Mouse (Mus musculus) brown adipose tissue, adult 24 weeks (tissue): ENCODE measurements around the gene F2. TPM values are rescaled to one million over a fixed set of nuclear protein-coding genes. Genes with fewer than 3 reads are reported as not detected.

Source experiments
- H3K27ac ChIP-seq: fragments of 200-500 bp; replicated peaks from 2 replicates; pipeline ENCODE4 v1.5.1; 2012; ENCODE audit warnings: low read depth, mild to moderate bottlenecking, low read length
- H3K4me1 ChIP-seq: fragments of 200-500 bp; 2 replicates; pipeline ENCODE4 v1.6.1; 2012; ENCODE audit warnings: low read length, mixed read lengths; ENCODE audit not compliant: control insufficient read depth, insufficient read depth, insufficient read length
- H3K4me3 ChIP-seq: fragments of 200-500 bp; 2 replicates; pipeline ENCODE4 v1.5.1; 2012; ENCODE audit warnings: low read depth, mild to moderate bottlenecking, low read length, moderate library complexity; ENCODE audit not compliant: insufficient read depth
- polyA plus RNA-seq: library from polyadenylated mRNA; stranded (reverse); fragments of >200 nt; gene quantifications from 2 replicates; pipeline ENCODE4 v1.2.4, GENCODE M21; 2012; ENCODE audit not compliant: missing spikeins, insufficient read depth, insufficient read length

F2 gene
- polyA plus RNA-seq, 1 experiment: not detected

- H3K4me1 ChIP-seq: peaks cover 2% of the 10 kb centered on the region; the same call in 1 of the 2 replicates
- H3K4me3 ChIP-seq: no peak overlapping the region
- H3K27ac ChIP-seq: no peak overlapping the region
Measured at GRCm38 (mm10) chr2:91655388-91655787, 19.2 kb upstream of the F2 start.

GRCm38 (mm10) chr2:91652863-91653262 lies 16.6 kb upstream of the F2 start:
- Histone ChIP-seq H3K4me1 (peaks cover 2% of the 10 kb centered on the region; the same call in 1 of the 2 replicates), H3K4me3 (no peak overlapping the region), H3K27ac (no peak overlapping the region)

DNA sequence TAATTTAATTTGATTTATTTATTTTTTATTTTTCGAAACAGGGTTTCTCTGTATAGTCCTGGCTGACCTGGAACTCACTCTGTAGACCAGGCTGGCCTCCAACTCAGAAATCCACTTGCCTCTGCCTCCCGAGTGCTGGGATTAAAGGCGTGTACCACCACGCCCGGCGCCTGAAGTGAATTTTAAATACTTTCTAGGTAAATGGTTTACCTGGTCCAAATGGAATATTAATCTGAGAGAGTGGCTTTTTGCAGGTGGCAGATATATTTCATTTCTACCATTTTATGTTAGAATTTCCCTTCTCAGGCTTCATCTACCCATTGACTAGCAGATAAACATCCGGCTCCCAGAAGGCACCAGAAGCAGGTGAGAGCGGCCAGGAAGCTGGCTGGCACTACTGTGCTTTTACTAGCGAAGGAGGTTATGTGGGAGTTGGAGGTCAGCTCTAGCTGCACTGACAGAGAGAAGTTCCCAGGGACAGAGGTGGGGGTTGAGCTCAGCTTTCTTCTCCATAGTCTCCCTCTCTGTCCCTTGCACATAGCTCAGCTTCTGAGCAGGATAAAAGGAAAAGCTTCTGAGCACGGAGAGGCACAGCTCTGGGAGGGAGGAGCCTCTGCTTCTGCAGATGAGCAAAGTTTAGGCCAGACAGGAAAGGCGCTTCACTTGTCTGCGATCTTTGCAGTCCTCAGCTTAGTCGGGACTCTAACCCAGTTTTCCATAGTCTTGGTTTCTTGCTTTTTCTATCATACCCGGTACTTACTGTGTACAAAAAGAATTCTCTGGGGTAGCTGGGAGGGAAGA lies 15.4 kb upstream of the F2 start:
- H3K27ac ChIP-seq: no peak overlapping the region
- H3K4me3 ChIP-seq: no peak overlapping the region
- H3K4me1 ChIP-seq: peaks cover 2% of the 10 kb centered on the region; the same call in 1 of the 2 replicates

GRCm38 (mm10) chr2:91650360-91650995 lies 14.3 kb upstream of the F2 start:
- peak overlapping the region; percentile 89 for H3K4me3 ChIP-seq
- H3K27ac ChIP-seq: peak overlapping the region; percentile 88
- H3K4me1 ChIP-seq: peaks cover 2% of the 10 kb centered on the region; the same call in 1 of the 2 replicates

- H3K4me3 ChIP-seq: peak within 1 kb of the TSS; percentile 89
- peak within 1 kb of the TSS; percentile 98 for H3K27ac ChIP-seq
- peaks cover 2% of the 10 kb centered on the region; the same call in 1 of the 2 replicates for H3K4me1 ChIP-seq
Measured at GRCm38 (mm10) chr2:91649553-91650359, 13.5 kb upstream of the F2 start, which contains the start of the genes Zfp408 and Arhgap1. Gene Zfp408, minus strand, starts transcription at chr2:91649791. Gene Arhgap1, plus strand, starts transcription at chr2:91649860.

DNA sequence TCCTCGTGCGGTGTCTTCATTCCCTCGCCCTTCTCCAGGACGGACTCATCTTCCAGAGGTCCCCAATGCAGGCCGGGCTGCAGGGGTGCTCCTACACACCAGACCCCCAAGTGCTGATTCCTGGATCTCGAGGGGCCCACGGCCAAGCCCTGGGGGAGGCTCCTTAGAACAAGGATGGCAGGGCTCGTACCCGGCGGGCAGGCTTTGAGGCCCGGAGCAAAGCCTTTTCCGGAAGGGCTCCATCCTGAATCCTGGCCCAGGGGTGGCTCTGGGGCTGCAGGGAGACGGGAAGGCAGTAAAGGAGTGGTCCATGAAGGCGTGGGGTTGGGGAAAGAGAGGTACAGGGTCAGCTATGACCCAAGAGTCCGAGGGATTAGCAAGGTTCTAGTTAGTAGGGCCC lies 12.9 kb upstream of the F2 start:
- peak overlapping the region; percentile 72 for H3K4me3 ChIP-seq
- peaks cover 2% of the 10 kb centered on the region; the same call in 1 of the 2 replicates for H3K4me1 ChIP-seq
- peak overlapping the region; percentile 98 for H3K27ac ChIP-seq

GRCm38 (mm10) chr2:91646733-91647132 lies 10.5 kb upstream of the F2 start:
- peaks cover 2% of the 10 kb centered on the region; the same call in 1 of the 2 replicates for H3K4me1 ChIP-seq
- no peak overlapping the region for H3K27ac ChIP-seq

DNA sequence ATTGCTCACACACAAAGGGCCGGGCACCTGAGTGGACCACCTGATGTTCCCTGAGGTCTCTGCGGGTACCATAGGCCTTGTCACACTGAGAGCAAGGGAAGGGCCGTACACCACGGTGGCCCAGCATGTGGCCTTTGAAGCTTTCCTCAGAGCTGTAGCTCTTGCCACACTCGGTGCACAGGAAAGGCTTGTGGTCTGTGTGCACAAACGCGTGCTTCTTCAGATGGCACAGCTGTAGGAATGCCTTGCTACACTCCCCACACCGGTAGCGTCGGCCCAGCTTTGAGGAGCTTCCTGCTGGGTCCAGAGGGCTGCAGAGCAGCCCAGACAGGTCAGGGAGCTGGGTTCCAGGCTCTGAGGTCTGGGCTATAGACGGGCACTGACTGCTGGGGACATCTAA lies 9.6 kb upstream of the F2 start:
- Histone ChIP-seq H3K4me1 (no peaks in the 10 kb centered on the region), H3K4me3 (no peak overlapping the region), H3K27ac (no peak overlapping the region)

More at GRCm38 (mm10) chr2:91646733-91647132, 10.5 kb upstream of the F2 start:
- no peak overlapping the region for H3K4me3 ChIP-seq

- Histone ChIP-seq H3K4me3 (no peak overlapping the region), H3K4me1 (no peaks in the 10 kb centered on the region), H3K27ac (no peak overlapping the region)
Measured at GRCm38 (mm10) chr2:91645354-91645753, 9.1 kb upstream of the F2 start.

DNA sequence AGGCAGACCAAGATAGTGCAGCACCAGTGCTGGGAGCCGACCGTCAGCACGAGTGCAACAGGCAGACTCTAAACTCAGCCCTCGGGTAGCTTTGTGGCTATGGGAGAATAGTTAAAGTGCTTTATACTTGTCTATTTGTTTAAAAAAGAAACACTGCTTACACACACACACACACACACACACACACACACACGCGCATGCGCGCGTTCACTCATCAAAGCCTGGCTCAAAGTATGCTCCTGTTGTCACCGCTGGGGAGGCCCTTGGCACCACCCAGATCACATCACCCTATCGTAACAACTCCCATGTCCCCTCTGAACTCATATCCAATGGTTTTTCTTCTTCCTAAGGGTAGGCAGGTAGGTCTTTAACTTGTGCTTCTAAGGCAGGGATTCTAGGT lies 7.8 kb upstream of the F2 start:
- Histone ChIP-seq H3K4me1 (no peaks in the 10 kb centered on the region), H3K27ac (no peak overlapping the region), H3K4me3 (no peak overlapping the region)

- Histone ChIP-seq H3K4me1 (no peaks in the 10 kb centered on the region), H3K4me3 (no peak overlapping the region), H3K27ac (no peak overlapping the region)
Measured at GRCm38 (mm10) chr2:91642825-91643415, 6.7 kb upstream of the F2 start.

DNA sequence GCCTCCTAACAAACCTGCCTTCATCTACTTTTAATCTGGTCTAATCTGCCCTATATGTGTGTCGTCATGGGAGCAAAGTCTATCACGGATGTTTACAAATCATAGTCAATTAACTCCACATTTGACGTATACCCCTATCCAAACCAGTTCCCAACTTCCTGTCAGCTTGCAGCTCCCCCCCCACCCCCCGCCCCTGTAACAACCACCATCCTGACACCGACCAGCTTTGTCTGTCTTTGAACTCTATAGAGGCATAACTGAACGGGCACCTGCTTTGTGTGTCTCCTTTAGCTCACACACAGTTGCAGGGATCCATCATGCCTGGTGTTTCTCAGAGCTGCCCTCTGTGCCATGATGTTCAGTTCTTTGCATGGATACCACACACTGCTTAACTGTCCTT lies 2.7 kb upstream of the F2 start:
- Histone ChIP-seq H3K4me3 (no peak overlapping the region), H3K27ac (no peak overlapping the region), H3K4me1 (no peaks in the 10 kb centered on the region)

- no peak overlapping the region for H3K27ac ChIP-seq
Measured at GRCm38 (mm10) chr2:91636727-91637338, 619 bp upstream of the F2 start.

GRCm38 (mm10) chr2:91635486-91635885 lies 728 bp downstream of the F2 start:
- no peak overlapping the region for H3K4me3 ChIP-seq
- H3K27ac ChIP-seq: no peak overlapping the region
- no peaks in the 10 kb centered on the region for H3K4me1 ChIP-seq

More at GRCm38 (mm10) chr2:91636727-91637338, 619 bp upstream of the F2 start:
- no peak overlapping the region for H3K4me3 ChIP-seq
- H3K4me1 ChIP-seq: no peaks in the 10 kb centered on the region
